Mouse (Mus musculus): ENCODE data around the gene Ift43. TPM values are rescaled to one million over a fixed set of nuclear protein-coding genes. Genes with fewer than 3 reads are reported as not detected.

Gene Ift43
- total RNA-seq, 2 experiments from 2014 or later: 12.2 to 19.2 TPM

DNA sequence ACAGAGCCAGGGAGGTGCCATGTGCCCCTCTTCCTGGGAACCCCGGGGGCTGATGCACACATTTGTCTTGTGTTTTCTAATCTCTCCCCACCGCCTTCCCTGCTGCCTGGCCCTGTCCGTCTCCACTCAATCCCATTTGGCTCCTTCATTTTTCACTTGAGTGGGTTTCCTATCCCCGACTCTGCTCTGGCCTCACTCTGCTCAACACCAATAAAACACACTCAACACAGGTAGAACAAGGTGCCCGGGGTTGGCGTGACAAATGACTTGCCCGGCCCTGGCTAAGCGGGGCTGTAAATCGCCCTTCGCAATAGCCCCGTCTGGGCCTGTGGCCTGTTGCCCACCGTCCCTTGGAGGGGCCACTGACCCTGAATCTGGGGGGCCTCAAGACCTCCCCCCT, 92.0 kb downstream of the Ift43 start:
- no peak for DNase-seq

DNA sequence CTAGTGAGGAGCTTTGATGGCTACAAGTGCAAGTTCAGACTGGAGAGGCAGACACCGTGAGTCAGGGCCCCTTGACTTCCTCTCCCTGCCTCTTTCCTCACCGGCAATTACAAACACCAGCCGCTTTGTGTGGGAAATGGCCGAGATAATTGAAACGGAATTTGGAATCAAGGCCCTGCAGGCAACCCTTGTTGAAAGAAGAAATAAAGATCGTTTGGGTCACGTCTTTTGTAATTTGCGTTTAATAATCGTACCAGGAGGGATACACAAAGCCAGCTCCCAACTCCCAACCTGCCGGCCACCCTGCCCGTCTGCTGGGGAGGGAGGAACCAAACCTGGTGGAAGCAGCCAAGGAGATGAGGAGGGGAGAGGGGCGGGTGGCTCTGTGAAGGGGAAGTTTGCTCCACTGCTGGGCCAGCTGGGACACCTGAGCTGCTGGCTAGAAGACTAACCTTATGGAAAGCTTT, 93.2 kb downstream of the Ift43 start:
- DNase-seq: no peak

DNA sequence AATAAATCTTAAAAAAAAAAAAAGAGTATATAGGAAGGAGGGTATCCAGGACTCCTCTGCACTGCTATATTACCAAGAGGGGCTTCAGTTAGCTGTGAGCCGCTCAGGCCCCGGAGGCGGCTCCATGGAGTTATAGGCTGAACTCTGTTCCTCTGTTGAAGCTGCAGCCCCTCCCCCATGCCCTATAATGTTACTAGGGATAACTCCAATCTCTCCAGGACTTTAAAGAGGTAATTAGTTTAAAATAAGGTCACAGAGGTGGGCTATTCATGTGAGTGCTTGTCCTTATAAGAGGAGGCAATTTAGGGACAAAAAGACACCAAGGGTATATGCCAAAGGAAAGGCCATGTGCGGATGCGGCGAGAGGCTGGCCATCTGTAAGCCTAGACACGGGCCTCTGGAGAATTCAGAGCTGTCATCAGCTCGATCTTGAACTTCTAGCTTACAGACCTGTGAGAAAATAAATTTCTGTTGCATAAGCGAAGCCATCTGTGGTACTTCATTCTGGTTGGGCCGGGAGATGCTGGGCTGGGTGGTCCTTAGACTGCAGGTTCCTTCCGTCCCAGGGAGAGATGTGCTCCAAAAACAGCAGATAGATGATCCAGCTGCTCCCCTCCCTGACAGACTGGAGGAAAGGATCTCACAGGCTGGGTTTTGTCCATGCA, 94.5 kb downstream of the Ift43 start:
- no peak for DNase-seq

DNA sequence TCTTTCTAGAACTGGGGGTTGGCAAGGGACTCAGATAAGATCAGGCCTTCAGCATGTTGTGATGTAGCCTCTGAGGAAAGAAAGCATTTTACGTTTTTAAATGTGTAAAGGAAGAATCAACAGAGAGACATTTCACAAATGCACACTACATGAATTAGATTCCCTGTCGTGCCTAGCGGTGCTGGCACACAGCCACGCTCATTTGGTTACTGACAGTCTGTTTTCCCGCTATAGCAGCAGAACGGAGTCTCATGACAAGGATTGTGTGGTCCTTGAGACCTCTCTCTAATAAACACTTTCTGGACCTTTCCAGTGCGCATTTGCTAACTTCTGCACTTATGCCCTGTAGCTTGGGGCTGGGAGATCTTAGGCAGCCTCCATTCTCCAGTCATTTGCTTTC, 96.9 kb downstream of the Ift43 start:
- DNase-seq: no peak

DNA sequence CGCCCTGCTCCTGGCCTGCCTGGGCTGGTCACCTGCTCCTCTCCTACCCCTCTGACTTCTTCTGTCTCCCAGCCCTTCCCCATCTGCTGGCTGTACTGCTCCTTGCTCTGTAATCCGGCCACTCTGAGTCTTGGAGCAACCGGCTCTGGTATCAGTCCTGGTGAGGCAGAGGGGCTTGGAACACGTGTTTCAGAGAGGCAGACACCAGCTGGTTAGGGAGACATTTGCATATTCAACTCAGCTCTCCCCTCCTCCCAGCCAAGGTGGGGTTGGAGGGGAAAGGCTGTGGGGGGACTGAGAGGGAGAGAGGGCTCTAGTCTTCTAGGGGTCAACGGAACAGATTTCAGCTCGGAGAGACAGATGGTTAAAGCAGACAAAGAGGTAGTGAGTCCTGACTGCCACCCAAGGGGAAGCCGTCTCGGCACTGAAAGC, 99.0 kb downstream of the Ift43 start:
- no peak for DNase-seq

DNA sequence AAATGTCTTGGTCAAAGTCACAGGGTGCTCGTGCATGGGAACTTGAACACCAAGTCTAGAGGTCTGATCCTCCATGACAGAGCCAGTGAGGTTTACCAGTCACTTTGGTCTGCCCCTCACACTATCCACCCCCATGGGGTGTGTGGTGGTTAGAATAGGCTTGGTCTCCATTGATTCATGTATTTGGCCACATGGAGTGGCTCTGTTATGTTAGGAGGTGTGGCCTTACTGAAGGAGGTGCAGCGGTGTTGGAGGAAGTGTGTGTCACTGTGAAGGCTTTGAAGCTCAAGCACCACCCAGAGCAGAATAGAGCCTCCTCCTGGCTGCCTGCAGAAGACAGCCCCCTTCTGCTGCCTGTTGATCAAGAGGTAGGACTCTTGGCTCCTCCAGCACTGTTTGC, 99.5 kb downstream of the Ift43 start:
- DNase-seq: no peak

DNA sequence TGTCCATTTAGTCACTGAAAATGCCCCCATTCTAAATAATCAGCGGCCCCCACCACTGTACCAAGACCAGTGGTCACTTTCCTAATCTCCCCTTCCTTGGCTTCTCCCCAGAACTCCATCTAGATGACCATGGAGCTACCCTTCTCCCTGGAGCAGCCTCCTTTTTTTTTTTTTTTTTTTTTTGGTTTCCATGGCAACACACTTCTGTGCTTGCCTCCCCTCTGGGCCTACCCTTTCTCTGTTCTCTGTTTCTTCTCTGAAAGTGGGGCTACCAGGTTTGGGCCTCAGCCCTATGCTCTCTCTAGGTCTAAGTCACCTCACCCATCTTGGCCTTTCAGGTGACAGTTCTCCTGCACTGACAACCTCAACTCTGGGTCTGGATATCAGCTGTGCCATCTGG, 100.1 kb downstream of the Ift43 start:
- DNase-seq: no peak

DNA sequence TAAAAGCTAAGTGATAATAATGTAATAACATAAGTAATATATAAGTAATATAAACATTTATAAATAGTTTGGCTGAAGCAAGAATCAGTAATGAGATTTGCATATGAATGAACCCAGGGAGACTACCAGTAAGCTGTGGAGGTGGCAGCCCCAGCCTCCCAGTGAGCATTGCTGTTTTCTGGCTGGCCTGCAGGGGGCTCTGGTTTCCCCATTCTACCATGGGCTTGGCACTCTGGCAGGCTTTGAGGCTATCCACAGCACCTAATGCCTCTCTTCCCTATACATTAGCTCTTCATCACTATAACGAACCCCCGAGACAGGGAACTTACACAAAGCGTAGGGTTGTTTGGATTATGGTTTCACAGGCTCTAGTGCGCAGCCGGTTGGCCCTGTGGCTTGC, 105.8 kb downstream of the Ift43 start:
- peak; percentile 11 for DNase-seq

DNA sequence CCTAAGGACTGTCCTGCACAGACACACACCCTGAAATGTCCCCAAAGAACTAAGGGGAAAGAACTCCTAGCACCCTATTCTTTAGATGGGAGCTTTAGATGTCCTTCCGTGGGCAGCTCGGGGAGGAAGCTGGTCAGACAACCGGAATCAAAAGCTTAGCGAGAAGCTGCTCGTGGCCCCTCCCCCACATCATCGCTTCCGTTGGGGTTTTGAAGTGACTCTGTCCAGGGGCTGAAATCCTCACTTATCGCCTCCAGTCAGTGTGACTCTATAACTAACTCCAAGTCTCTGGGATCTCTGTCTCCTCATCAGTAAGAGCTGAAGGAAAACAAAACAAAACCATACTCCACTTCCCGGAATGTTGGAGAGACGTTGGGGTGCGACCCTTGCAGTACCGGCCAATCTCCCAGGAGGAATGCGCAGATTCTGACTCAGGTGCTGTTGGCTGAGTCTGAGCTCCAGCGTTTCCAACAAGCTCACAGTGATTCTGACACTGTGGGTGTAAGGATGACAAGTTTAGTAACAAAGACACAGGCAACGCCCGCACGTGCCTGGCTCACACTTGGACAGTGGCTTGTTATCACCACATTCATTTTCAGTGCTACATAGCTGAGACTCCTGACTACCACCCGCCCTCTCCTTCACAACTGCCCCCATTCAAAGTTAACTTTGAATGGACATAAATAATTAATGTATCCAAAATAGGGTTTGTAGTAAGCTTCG, 107.4 kb downstream of the Ift43 start:
- DNase-seq: no peak

DNA sequence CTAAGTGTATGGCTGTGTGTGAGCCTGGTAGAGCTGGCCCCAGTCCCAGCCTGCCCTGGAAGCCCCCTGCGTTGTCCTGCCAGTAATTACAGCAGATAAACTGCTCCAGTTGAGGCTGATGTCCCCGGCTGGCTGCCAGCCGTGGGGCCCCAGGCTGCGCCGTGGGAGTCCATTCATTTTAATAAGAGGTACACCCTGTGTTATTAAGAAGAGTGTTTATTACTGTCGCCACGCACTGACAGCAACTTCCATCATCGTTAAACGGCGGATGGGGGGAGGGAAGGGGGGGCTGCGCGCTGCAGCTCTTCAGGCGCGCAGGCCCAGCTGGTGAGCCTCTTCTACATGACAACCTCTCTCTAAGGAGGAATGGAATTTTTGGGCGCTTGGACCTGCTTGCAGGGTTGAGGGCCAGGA, 109.7 kb downstream of the Ift43 start:
- DNase-seq: no peak

DNA sequence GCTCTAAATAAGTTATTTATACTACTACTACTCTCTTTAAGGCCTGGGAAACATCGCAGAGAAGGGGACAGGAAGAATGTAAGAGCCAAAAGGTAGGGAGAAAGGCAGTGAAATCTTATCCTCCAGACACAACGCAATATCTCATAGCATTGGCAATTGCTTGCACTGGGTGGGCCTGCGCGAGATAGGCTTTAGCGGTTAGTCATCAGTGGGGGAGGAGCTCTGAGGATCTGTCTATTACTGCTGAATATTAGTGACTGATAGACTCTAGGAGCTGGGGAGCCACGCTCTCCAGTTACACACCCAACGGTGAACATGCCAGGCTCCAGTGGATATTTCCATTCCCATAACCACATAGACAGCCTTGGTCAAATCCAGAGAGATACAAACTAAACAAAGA, 114.6 kb downstream of the Ift43 start:
- no peak for DNase-seq

DNA sequence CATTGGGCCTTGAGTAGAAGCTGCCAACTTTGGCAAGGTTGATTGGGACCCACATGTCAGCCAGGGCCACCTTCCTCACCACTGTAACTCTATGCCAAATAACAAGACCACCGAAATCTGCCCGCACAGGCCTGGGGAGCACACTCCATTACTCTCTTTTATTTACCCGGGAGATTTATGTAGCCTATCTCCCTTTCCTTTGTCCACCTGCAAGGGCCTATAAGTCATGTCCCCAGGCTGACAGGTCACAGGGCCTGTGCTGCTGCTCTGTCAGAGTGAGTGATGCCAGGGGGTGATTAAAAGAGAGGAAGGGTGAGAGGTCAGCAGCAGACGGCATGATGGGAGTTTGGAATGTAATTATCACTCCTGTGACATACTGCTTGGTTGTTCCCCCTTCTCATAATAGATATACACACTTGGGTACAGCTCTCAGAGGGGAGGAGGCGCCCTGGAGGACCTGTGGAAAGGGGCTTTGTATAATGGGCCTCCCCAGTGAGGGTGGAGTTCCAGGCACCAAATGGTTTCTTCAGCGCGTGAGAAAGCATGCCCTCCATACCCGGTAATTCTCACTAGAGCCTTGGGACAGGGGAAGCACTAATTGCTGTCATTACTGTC, 121.2 kb downstream of the Ift43 start:
- DNase-seq: no peak

DNA sequence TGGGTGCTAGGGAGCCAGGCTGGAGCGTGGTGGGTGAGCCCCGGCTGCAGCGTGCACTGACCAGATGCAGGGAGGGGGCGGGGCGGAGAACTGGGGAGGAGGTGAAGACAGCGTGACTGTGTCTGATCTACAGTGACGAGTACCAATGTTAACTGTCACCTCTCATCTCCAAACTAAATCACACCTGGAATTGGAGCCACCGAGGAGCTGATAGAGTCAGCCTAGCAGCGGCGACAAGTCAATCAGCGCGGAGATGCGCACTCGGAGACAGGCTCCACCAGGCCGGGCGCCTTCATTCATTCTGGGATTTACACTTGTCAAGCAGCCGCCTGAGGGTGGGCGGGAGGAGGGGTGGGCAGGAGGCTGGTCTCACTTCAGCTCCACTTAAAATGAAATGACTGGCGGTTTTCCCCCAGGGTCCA, 128.8 kb downstream of the Ift43 start:
- no peak for DNase-seq

Other genes with a start within 250 kb of the Ift43 start
- gene Tgfb3, start 3.5 kb upstream of the Ift43 start, total RNA-seq (2021): 10 to 100 TPM; 41.4 to 46.1 TPM
- gene Gpatch2l, start 159.3 kb downstream of the Ift43 start, total RNA-seq (2021): 10 to 100 TPM; 12.8 to 14.9 TPM